Mouse (Mus musculus): ENCODE results near the gene Armt1. TPM values are rescaled to one million over a fixed set of nuclear protein-coding genes. Genes with fewer than 3 reads are reported as not detected.

Gene Armt1
- total and polyA plus RNA-seq, 3 experiments: 24.2 to 25.1 TPM; not detected in 1

GRCm38 (mm10) chr10:4432123-4432931 lies at the start of gene Armt1, which contains the start of gene Rmnd1 (continued):
- TF ChIP-seq ZKSCAN1 (IDR thresholded peaks at IDR 0.05; ENCODE audit: low read depth, low read length) (peak; percentile 88; the same call in 1 of the 2 replicates), TAL1 (IDR thresholded peaks at IDR 0.05; ENCODE audit: low read length) (no peak), ZNF384 (IDR thresholded peaks at IDR 0.05; ENCODE audit: low read depth, low read length) (peak; percentile 100), MYC (IDR thresholded peaks at IDR 0.05; ENCODE audit: low read depth, low read length) (peak; percentile 76), ELF1 (IDR thresholded peaks at IDR 0.05; ENCODE audit: low read depth, low read length) (peak; percentile 96)

GRCm38 (mm10) chr10:4384244-4384643 lies 48.0 kb upstream of the Armt1 start:
- Histone ChIP-seq H3K9ac (ENCODE audit: control insufficient read depth, low read depth, low read length, poor library complexity, severe bottlenecking) (no peak overlapping the region), H3K9me3 (replicated peaks; ENCODE audit: insufficient read depth, low read length) (no peaks in the 10 kb centered on the region), H3K4me3 (ENCODE audit: control insufficient read depth in 1 of 2, insufficient read depth in 1 of 2, low read depth in 2 of 2, low read length in 2 of 2) (no peak overlapping the region), H3K36me3 (ENCODE audit: control insufficient read depth in 1 of 2, insufficient read depth in 2 of 2, low read length in 2 of 2) (peaks cover 1 to 5% of the 10 kb centered on the region in 2 experiments; a peak in 3 of 4 replicates), H3K4me1 (ENCODE audit: control insufficient read depth in 1 of 2, insufficient read depth in 2 of 2, low read length in 2 of 2) (peaks cover 7% of the 10 kb centered on the region in 2 experiments), H3K27me3 (ENCODE audit: control insufficient read depth in 1 of 2, insufficient read depth in 2 of 2, low read length in 2 of 2) (no peaks in the 10 kb centered on the region), H3K79me2 (ENCODE audit: control insufficient read depth, insufficient read depth, low read length, poor library complexity) (peaks cover 33% of the 10 kb centered on the region), H3K27ac (ENCODE audit: control insufficient read depth, low read depth, low read length) (no peak overlapping the region)
- TF ChIP-seq GABPA (IDR thresholded peaks at IDR 0.05; ENCODE audit: low read depth, low read length) (no peak), ZMIZ1 (IDR thresholded peaks at IDR 0.05; ENCODE audit: low read depth, low read length) (no peak), USF1 (IDR thresholded peaks at IDR 0.05; ENCODE audit: low read depth, low read length) (no peak), ELF1 (IDR thresholded peaks at IDR 0.05; ENCODE audit: low read depth, low read length) (no peak), POLR2A (IDR thresholded peaks at IDR 0.05; ENCODE audit: control insufficient read depth in 1 of 2, insufficient read depth in 1 of 2, low read depth in 1 of 2, low read length in 2 of 2, poor library complexity in 1 of 2) (no peak), CHD1 (IDR thresholded peaks at IDR 0.05; ENCODE audit: low read depth, low read length) (no peak), MAFK (IDR thresholded peaks at IDR 0.05; ENCODE audit: borderline replicate concordance, low read depth, low read length) (no peak), TAL1 (IDR thresholded peaks at IDR 0.05; ENCODE audit: low read length) (no peak), USF2 (IDR thresholded peaks at IDR 0.05; ENCODE audit: borderline replicate concordance in 1 of 2, insufficient read depth in 1 of 2, low read depth in 1 of 2, low read length in 2 of 2) (no peak), ETS1 (IDR thresholded peaks at IDR 0.05; ENCODE audit: low read depth, low read length) (no peak), ZNF384 (IDR thresholded peaks at IDR 0.05; ENCODE audit: low read depth, low read length) (no peak), MYC (IDR thresholded peaks at IDR 0.05; ENCODE audit: low read depth, low read length) (no peak), TBP (IDR thresholded peaks at IDR 0.05; ENCODE audit: low read depth, low read length) (no peak), HCFC1 (IDR thresholded peaks at IDR 0.05; ENCODE audit: low read depth, low read length) (no peak), MEF2A (IDR thresholded peaks at IDR 0.05; ENCODE audit: extremely low read depth, insufficient replicate concordance, low read depth, low read length, poor library complexity, severe bottlenecking) (no peak), KAT2A (conservative IDR thresholded peaks at IDR 0.05; ENCODE audit: low read depth, low read length) (no peak), SIN3A (IDR thresholded peaks at IDR 0.05; ENCODE audit: low read length) (no peak)
- DNase-seq (ENCODE audit: low read depth, low spot score): no peak
